Mouse (Mus musculus) forebrain, embryonic 13.5 days (tissue): ENCODE measurements at regions not wholly inside any gene's neighbourhood (a gene's known extent, or its start where the extent isn't known, plus 50 kb on each side); places are given as distances from the start of the nearest gene placed in this dataset.

ENCODE experiments used
- ATAC-seq: fragments of 200-750 bp; cut with Nextera tagmentation; 2 replicates; pipeline ENCODE4 v1.8.0; 2017
- H3K27ac ChIP-seq: fragments of 300-500 bp; sonication (generic); 2 replicates; pipeline ENCODE4 v1.5.1; 2015; ENCODE audit warnings: inconsistent platforms, mild to moderate bottlenecking, moderate library complexity
- H3K27me3 ChIP-seq: fragments of 300-500 bp; sonication (generic); 2 replicates; pipeline ENCODE4 v1.6.1; 2015; ENCODE audit warnings: mild to moderate bottlenecking, inconsistent platforms
- H3K36me3 ChIP-seq: fragments of 300-500 bp; sonication (generic); 2 replicates; pipeline ENCODE4 v1.6.1; 2015; ENCODE audit warnings: mild to moderate bottlenecking, inconsistent platforms; ENCODE audit not compliant: poor library complexity, severe bottlenecking
- H3K4me1 ChIP-seq: fragments of 300-500 bp; sonication (generic); 2 replicates; pipeline ENCODE4 v1.6.1; 2015; ENCODE audit warnings: inconsistent platforms
- H3K4me2 ChIP-seq: fragments of 300-500 bp; sonication (generic); 2 replicates; pipeline ENCODE4 v1.6.1; 2015; ENCODE audit warnings: inconsistent platforms, mild to moderate bottlenecking, moderate library complexity
- H3K4me3 ChIP-seq: fragments of 300-500 bp; sonication (generic); 2 replicates; pipeline ENCODE4 v1.5.1; 2015; ENCODE audit warnings: mild to moderate bottlenecking, inconsistent platforms
- H3K9ac ChIP-seq: fragments of 300-500 bp; sonication (generic); 2 replicates; pipeline ENCODE4 v1.6.1; 2015; ENCODE audit warnings: mild to moderate bottlenecking, inconsistent platforms
- H3K9me3 ChIP-seq: fragments of 300-500 bp; sonication (generic); replicated peaks from 2 replicates; pipeline ENCODE4 v1.6.1; 2016; ENCODE audit warnings: inconsistent platforms
- WGBS: fragments of 180-500 bp; shearing (Covaris S2); methylation state at CpG from one replicate; pipeline ENCODE4 v1.1.7; 2015; 5-methylcytosine and 5-hydroxymethylcytosine counted together

- Histone ChIP-seq H3K9ac (no peak overlapping the region), H3K4me1 (no peaks in the 10 kb centered on the region), H3K27me3 (no peaks in the 10 kb centered on the region), H3K4me2 (no peak overlapping the region), H3K36me3 (no peaks in the 10 kb centered on the region), H3K27ac (no peak overlapping the region), H3K4me3 (no peak overlapping the region), H3K9me3 (no peaks in the 10 kb centered on the region)
- 61% methylated on average over 4 of the region's 4 CpGs for WGBS
- no peak for ATAC-seq
Observed at GRCm38 (mm10) chr12:9948784-9949183, 378.9 kb downstream of the Osr1 start.

- Histone ChIP-seq H3K9me3 (no peaks in the 10 kb centered on the region), H3K9ac (no peak overlapping the region), H3K36me3 (no peaks in the 10 kb centered on the region), H3K4me3 (no peak overlapping the region), H3K27ac (no peak overlapping the region), H3K4me2 (no peak overlapping the region), H3K27me3 (no peaks in the 10 kb centered on the region), H3K4me1 (no peaks in the 10 kb centered on the region)
- 84% methylated on average over 2 of the region's 2 CpGs for WGBS
- peak; percentile 33; the same call in 1 of the 2 replicates for ATAC-seq
Observed at GRCm38 (mm10) chr12:9952372-9952771, 382.5 kb downstream of the Osr1 start.

DNA sequence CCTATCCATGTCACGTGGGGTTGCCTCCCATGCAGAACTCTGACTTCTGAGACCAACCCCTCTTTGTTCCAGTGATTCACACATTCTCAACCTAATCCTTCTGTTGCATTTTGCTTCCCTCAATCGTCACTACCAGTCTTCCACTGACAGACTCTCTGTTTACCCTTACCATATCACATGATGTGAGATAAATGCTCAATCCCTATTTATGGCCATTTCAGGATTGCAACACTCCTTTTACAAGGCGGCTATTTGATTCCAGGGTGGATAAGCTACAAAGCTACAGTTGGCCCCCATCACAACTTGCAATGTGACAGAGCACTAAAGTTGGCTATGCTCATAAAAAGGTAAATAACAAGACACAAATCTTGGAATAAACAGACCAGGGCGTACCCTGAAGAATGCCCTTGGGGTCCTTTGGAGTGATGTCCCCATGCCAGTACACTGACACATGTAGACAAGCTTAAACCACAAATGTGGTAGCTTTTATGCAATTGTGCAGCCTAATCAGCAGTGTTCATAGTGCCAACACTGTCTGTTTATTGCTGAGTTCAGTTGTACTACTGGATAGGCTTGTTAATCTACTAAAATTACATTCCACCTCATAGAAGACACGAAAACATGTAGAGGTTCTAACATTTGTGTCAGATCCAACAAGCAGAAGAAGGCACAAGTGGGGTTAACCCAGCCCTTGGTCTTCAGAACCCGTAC, 384.4 kb downstream of the Osr1 start:
- no peaks in the 10 kb centered on the region for H3K27me3 ChIP-seq
- H3K36me3 ChIP-seq, result no peaks in the 10 kb centered on the region
- no peaks in the 10 kb centered on the region for H3K4me1 ChIP-seq
- H3K4me2 ChIP-seq, result no peak overlapping the region
- H3K4me3 ChIP-seq, result no peak overlapping the region
- H3K9ac ChIP-seq, result no peak overlapping the region
- ATAC-seq, result no peak
- no peak overlapping the region for H3K27ac ChIP-seq
- 84% methylated on average over 6 of the region's 6 CpGs for WGBS
- H3K9me3 ChIP-seq, result no peaks in the 10 kb centered on the region

GRCm38 (mm10) chr12:9969390-9969789, 399.5 kb downstream of the Osr1 start:
- no peak for ATAC-seq
- no peaks in the 10 kb centered on the region for H3K9me3 ChIP-seq
- WGBS, result 92% methylated on average over 1 of the region's 1 CpGs
- H3K9ac ChIP-seq, result no peak overlapping the region
- no peak overlapping the region for H3K4me3 ChIP-seq
- no peak overlapping the region for H3K4me2 ChIP-seq
- no peak overlapping the region for H3K27ac ChIP-seq
- no peaks in the 10 kb centered on the region for H3K27me3 ChIP-seq
- H3K36me3 ChIP-seq, result no peaks in the 10 kb centered on the region
- H3K4me1 ChIP-seq, result no peaks in the 10 kb centered on the region

DNA sequence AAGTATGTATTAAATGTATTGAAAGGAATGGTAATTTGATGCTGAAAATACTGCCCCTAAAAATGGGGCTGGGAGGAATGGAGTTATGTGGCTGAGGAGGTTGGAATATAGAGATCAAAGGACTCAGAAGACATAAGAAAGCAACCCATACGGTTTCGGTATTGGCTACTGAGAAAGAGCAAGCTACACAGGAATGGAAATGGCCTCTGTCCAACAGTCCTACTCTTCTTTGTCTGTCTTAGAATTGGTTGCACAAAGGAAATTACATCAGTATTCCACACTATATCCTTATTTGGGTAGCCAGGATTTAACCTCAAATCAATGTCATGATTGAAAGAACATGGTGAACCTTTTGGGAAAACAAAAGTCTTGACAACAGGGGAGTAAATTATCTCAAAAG, 399.0 kb upstream of the Nt5c1b start:
- Histone ChIP-seq H3K9me3 (no peaks in the 10 kb centered on the region), H3K4me2 (no peak overlapping the region), H3K27ac (no peak overlapping the region), H3K4me1 (no peaks in the 10 kb centered on the region), H3K27me3 (no peaks in the 10 kb centered on the region), H3K9ac (no peak overlapping the region), H3K4me3 (no peak overlapping the region), H3K36me3 (no peaks in the 10 kb centered on the region)
- WGBS, result 63% methylated on average over 2 of the region's 2 CpGs
- ATAC-seq, result no peak

DNA sequence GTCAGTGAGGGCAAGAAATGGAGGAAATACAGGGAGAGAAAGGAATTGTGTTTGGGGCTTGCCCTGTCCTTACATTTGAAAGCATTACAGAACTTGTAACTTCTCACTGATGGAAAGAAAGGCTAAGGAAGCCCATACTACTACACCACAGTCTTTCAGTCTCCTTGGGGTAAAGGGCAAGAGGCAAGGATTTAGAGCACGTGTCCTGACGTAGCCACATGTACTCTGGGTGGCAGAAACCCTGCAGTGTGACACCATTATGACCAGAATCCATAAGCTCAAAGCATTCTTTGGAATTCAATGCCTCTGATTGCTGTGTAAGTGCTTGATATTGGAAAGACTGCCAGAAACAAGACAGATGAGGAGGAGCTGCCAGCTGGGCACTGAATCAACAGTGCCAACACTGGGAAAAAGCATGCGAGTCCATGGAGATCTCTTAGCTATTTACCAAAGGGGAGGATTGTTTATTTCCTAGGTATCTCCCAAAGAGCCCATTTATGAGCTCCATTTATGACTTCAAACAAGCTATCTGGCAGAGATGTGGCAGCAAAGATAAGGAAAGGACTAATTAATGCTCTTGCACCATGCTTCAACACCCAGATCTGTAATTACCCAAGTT, 391.2 kb upstream of the Nt5c1b start:
- 55% methylated on average over 3 of the region's 3 CpGs for WGBS
- no peak overlapping the region for H3K4me3 ChIP-seq
- H3K4me1 ChIP-seq, result no peaks in the 10 kb centered on the region
- H3K4me2 ChIP-seq, result no peak overlapping the region
- peak; percentile 83 for ATAC-seq
- no peaks in the 10 kb centered on the region for H3K27me3 ChIP-seq
- no peak overlapping the region for H3K27ac ChIP-seq
- no peak overlapping the region for H3K9ac ChIP-seq
- H3K9me3 ChIP-seq, result no peaks in the 10 kb centered on the region
- H3K36me3 ChIP-seq, result no peaks in the 10 kb centered on the region

- peak; percentile 51; the same call in 1 of the 2 replicates for ATAC-seq
- whole genome bisulfite sequencing, result 73% methylated on average over 1 of the region's 1 CpGs
Observed at GRCm38 (mm10) chr12:9979113-9979507, 390.7 kb upstream of the Nt5c1b start.

GRCm38 (mm10) chr12:9991305-9991704, 378.5 kb upstream of the Nt5c1b start:
- no peak for ATAC-seq
- Histone ChIP-seq H3K27ac (no peak overlapping the region), H3K36me3 (no peaks in the 10 kb centered on the region), H3K4me3 (no peak overlapping the region), H3K9me3 (no peaks in the 10 kb centered on the region), H3K4me2 (no peak overlapping the region), H3K27me3 (no peaks in the 10 kb centered on the region), H3K4me1 (no peaks in the 10 kb centered on the region), H3K9ac (no peak overlapping the region)
- 83% methylated on average over 1 of the region's 1 CpGs for WGBS

More at GRCm38 (mm10) chr12:9979113-9979507, 390.7 kb upstream of the Nt5c1b start:
- Histone ChIP-seq H3K9me3 (no peaks in the 10 kb centered on the region), H3K4me3 (no peak overlapping the region), H3K9ac (no peak overlapping the region), H3K27me3 (no peaks in the 10 kb centered on the region), H3K27ac (no peak overlapping the region), H3K36me3 (no peaks in the 10 kb centered on the region), H3K4me2 (no peak overlapping the region), H3K4me1 (no peaks in the 10 kb centered on the region)

GRCm38 (mm10) chr12:9995670-9996069, 374.1 kb upstream of the Nt5c1b start:
- H3K27me3 ChIP-seq, result no peaks in the 10 kb centered on the region
- ATAC-seq, result no peak
- H3K27ac ChIP-seq, result no peak overlapping the region
- no peaks in the 10 kb centered on the region for H3K36me3 ChIP-seq
- 82% methylated on average over 3 of the region's 3 CpGs for WGBS
- H3K4me3 ChIP-seq, result no peak overlapping the region
- H3K4me1 ChIP-seq, result no peaks in the 10 kb centered on the region
- no peak overlapping the region for H3K9ac ChIP-seq
- no peaks in the 10 kb centered on the region for H3K9me3 ChIP-seq
- no peak overlapping the region for H3K4me2 ChIP-seq

- WGBS, result 82% methylated on average over 5 of the region's 5 CpGs
- ATAC-seq, result no peak
Observed at GRCm38 (mm10) chr12:9996455-9997189, 373.2 kb upstream of the Nt5c1b start.

GRCm38 (mm10) chr12:9997190-9997561, 372.6 kb upstream of the Nt5c1b start:
- 86% methylated on average over 9 of the region's 9 CpGs for WGBS
- no peak overlapping the region for H3K4me2 ChIP-seq
- no peak for ATAC-seq

More at GRCm38 (mm10) chr12:9996455-9997189, 373.2 kb upstream of the Nt5c1b start:
- H3K4me2 ChIP-seq, result no peak overlapping the region
- H3K27ac ChIP-seq, result no peak overlapping the region
- H3K36me3 ChIP-seq, result no peaks in the 10 kb centered on the region
- H3K27me3 ChIP-seq, result no peaks in the 10 kb centered on the region
- H3K4me1 ChIP-seq, result no peaks in the 10 kb centered on the region
- no peak overlapping the region for H3K4me3 ChIP-seq
- H3K9ac ChIP-seq, result no peak overlapping the region
- no peaks in the 10 kb centered on the region for H3K9me3 ChIP-seq

GRCm38 (mm10) chr12:9997571-9997970, 372.2 kb upstream of the Nt5c1b start:
- H3K4me1 ChIP-seq, result no peaks in the 10 kb centered on the region
- H3K27ac ChIP-seq, result no peak overlapping the region
- H3K36me3 ChIP-seq, result no peaks in the 10 kb centered on the region
- H3K9ac ChIP-seq, result no peak overlapping the region
- H3K27me3 ChIP-seq, result no peaks in the 10 kb centered on the region
- no peaks in the 10 kb centered on the region for H3K9me3 ChIP-seq
- H3K4me3 ChIP-seq, result no peak overlapping the region
- no peak for ATAC-seq
- 82% methylated on average over 3 of the region's 3 CpGs for WGBS
- no peak overlapping the region for H3K4me2 ChIP-seq

More at GRCm38 (mm10) chr12:9997190-9997561, 372.6 kb upstream of the Nt5c1b start:
- H3K4me1 ChIP-seq, result no peaks in the 10 kb centered on the region
- no peak overlapping the region for H3K9ac ChIP-seq
- H3K36me3 ChIP-seq, result no peaks in the 10 kb centered on the region
- no peaks in the 10 kb centered on the region for H3K9me3 ChIP-seq
- no peaks in the 10 kb centered on the region for H3K27me3 ChIP-seq
- H3K4me3 ChIP-seq, result no peak overlapping the region
- H3K27ac ChIP-seq, result no peak overlapping the region
